Mouse (Mus musculus): ENCODE results near the gene Tspan32. TPM values are rescaled to one million over a fixed set of nuclear protein-coding genes. Genes with fewer than 3 reads are reported as not detected.
A peak's percentile ranks its signal among the peaks of the same experiment; 100 is the strongest.

The Tspan32 gene
- polyA plus RNA-seq (2016; fragmentation: Nextera tagmentation; extraction: Ambion mirVana) = 6.0 and 6.8 TPM in 2 replicates

GRCm38 (mm10) chr7:143004727-143005343, at the start of gene Tspan32:
Tspan32 (plus strand) TSS chr7:143005046.
- 82% methylated on average over 4 of the region's 4 CpGs for WGBS
- Histone ChIP-seq H3K4me3 (peak within 1 kb of the TSS; percentile 23), H3K27ac (peak within 1 kb of the TSS; percentile 71)

GRCm38 (mm10) chr7:142956018-142956417, 48.8 kb upstream of the Tspan32 start:
- no peak overlapping the region for H3K27ac ChIP-seq
- H3K4me3 ChIP-seq = no peak overlapping the region
- H3K9me3 ChIP-seq = no peaks in the 10 kb centered on the region
- DNase-seq (ENCODE audit: extremely low spot score, low spot score) = no peak
- H3K27me3 ChIP-seq (ENCODE audit: poor library complexity, severe bottlenecking) = peaks cover 2% of the 10 kb centered on the region; the same call in 1 of the 2 replicates
- no peaks in the 10 kb centered on the region for H3K36me3 ChIP-seq (replicated peaks)
- WGBS = 77% methylated on average over 2 of the region's 2 CpGs
- H3K4me1 ChIP-seq = no peaks in the 10 kb centered on the region

More at GRCm38 (mm10) chr7:143004727-143005343, at the start of gene Tspan32:
- Histone ChIP-seq H3K9me3 (no peaks in the 10 kb centered on the region), H3K27me3 (ENCODE audit: poor library complexity, severe bottlenecking) (no peaks in the 10 kb centered on the region), H3K36me3 (replicated peaks) (no peaks in the 10 kb centered on the region), H3K4me1 (peaks cover 26% of the 10 kb centered on the region)
- DNase-seq (ENCODE audit: extremely low spot score, low spot score) = no peak

GRCm38 (mm10) chr7:142958817-142959216, 46.0 kb upstream of the Tspan32 start:
- H3K4me1 ChIP-seq = peaks cover 3% of the 10 kb centered on the region
- no peaks in the 10 kb centered on the region for H3K36me3 ChIP-seq (replicated peaks)
- no peak for DNase-seq (ENCODE audit: extremely low spot score, low spot score)
- H3K4me3 ChIP-seq = no peak overlapping the region
- no peaks in the 10 kb centered on the region for H3K9me3 ChIP-seq
- WGBS = 92% methylated on average over 1 of the region's 1 CpGs
- peaks cover 28% of the 10 kb centered on the region for H3K27me3 ChIP-seq (ENCODE audit: poor library complexity, severe bottlenecking)
- H3K27ac ChIP-seq = no peak overlapping the region

GRCm38 (mm10) chr7:142959752-142960151, 45.1 kb upstream of the Tspan32 start:
- no peak for DNase-seq (ENCODE audit: extremely low spot score, low spot score)
- peaks cover 38% of the 10 kb centered on the region for H3K27me3 ChIP-seq (ENCODE audit: poor library complexity, severe bottlenecking)
- H3K4me1 ChIP-seq = peaks cover 12% of the 10 kb centered on the region
- no peak overlapping the region for H3K4me3 ChIP-seq
- H3K27ac ChIP-seq = no peak overlapping the region
- WGBS = 79% methylated on average over 4 of the region's 4 CpGs
- H3K9me3 ChIP-seq = no peaks in the 10 kb centered on the region
- H3K36me3 ChIP-seq (replicated peaks) = no peaks in the 10 kb centered on the region

GRCm38 (mm10) chr7:142967414-142967883, 37.4 kb upstream of the Tspan32 start:
- peaks cover 98% of the 10 kb centered on the region for H3K27me3 ChIP-seq (ENCODE audit: poor library complexity, severe bottlenecking)
- 0% methylated on average over 36 of the region's 36 CpGs for WGBS
- H3K27ac ChIP-seq = no peak overlapping the region
- no peaks in the 10 kb centered on the region for H3K36me3 ChIP-seq (replicated peaks)
- no peaks in the 10 kb centered on the region for H3K9me3 ChIP-seq
- H3K4me3 ChIP-seq = peak overlapping the region; percentile 57
- H3K4me1 ChIP-seq = peaks cover 40% of the 10 kb centered on the region
- peak; percentile 29 for DNase-seq (ENCODE audit: extremely low spot score, low spot score)

- H3K4me3 ChIP-seq = peak overlapping the region; percentile 57
- under 1% methylated on average over 90 of the region's 90 CpGs for WGBS
- H3K36me3 ChIP-seq (replicated peaks) = no peaks in the 10 kb centered on the region
- peak overlapping the region; percentile 56; the same call in 1 of the 2 replicates for H3K27ac ChIP-seq
- H3K9me3 ChIP-seq = no peaks in the 10 kb centered on the region
- peaks cover 95% of the 10 kb centered on the region for H3K27me3 ChIP-seq (ENCODE audit: poor library complexity, severe bottlenecking)
- H3K4me1 ChIP-seq = peaks cover 40% of the 10 kb centered on the region
- peak; percentile 70 for DNase-seq (ENCODE audit: extremely low spot score, low spot score)
Measured at GRCm38 (mm10) chr7:142967884-142968808, 36.7 kb upstream of the Tspan32 start.

GRCm38 (mm10) chr7:142968809-142969511, 35.9 kb upstream of the Tspan32 start, which contains the start of gene Ascl2:
Ascl2 (minus strand) TSS chr7:142969264.
- Histone ChIP-seq H3K36me3 (replicated peaks) (no peaks in the 10 kb centered on the region), H3K27ac (peak within 1 kb of the TSS; percentile 30; the same call in 1 of the 2 replicates), H3K9me3 (no peaks in the 10 kb centered on the region), H3K27me3 (ENCODE audit: poor library complexity, severe bottlenecking) (peaks cover 87% of the 10 kb centered on the region), H3K4me3 (peak within 1 kb of the TSS; percentile 57), H3K4me1 (peaks cover 35% of the 10 kb centered on the region)
- peak; percentile 31 for DNase-seq (ENCODE audit: extremely low spot score, low spot score)
- under 1% methylated on average over 51 of the region's 51 CpGs for WGBS

GRCm38 (mm10) chr7:142981908-142982307, 22.9 kb upstream of the Tspan32 start:
- no peaks in the 10 kb centered on the region for H3K36me3 ChIP-seq (replicated peaks)
- no peak for DNase-seq (ENCODE audit: extremely low spot score, low spot score)
- WGBS = 80% methylated on average over 4 of the region's 4 CpGs
- no peaks in the 10 kb centered on the region for H3K27me3 ChIP-seq (ENCODE audit: poor library complexity, severe bottlenecking)
- H3K9me3 ChIP-seq = no peaks in the 10 kb centered on the region
- H3K27ac ChIP-seq = no peak overlapping the region
- H3K4me1 ChIP-seq = peaks cover 7% of the 10 kb centered on the region; the same call in 1 of the 2 replicates
- H3K4me3 ChIP-seq = no peak overlapping the region

- H3K36me3 ChIP-seq (replicated peaks) = no peaks in the 10 kb centered on the region
- H3K4me1 ChIP-seq = peaks cover 12% of the 10 kb centered on the region; the same call in 1 of the 2 replicates
- no peak overlapping the region for H3K27ac ChIP-seq
- 95% methylated on average over 4 of the region's 4 CpGs for WGBS
- H3K4me3 ChIP-seq = no peak overlapping the region
- H3K9me3 ChIP-seq = no peaks in the 10 kb centered on the region
- H3K27me3 ChIP-seq (ENCODE audit: poor library complexity, severe bottlenecking) = no peaks in the 10 kb centered on the region
- DNase-seq (ENCODE audit: extremely low spot score, low spot score) = no peak
Measured at GRCm38 (mm10) chr7:142985146-142985545, 19.7 kb upstream of the Tspan32 start.

GRCm38 (mm10) chr7:142987718-142988117, 17.1 kb upstream of the Tspan32 start:
- DNase-seq (ENCODE audit: extremely low spot score, low spot score) = no peak
- 91% methylated on average over 3 of the region's 3 CpGs for WGBS
- no peaks in the 10 kb centered on the region for H3K9me3 ChIP-seq

GRCm38 (mm10) chr7:142995004-142995403, 9.8 kb upstream of the Tspan32 start:
- H3K27ac ChIP-seq = no peak overlapping the region
- no peaks in the 10 kb centered on the region for H3K9me3 ChIP-seq
- no peaks in the 10 kb centered on the region for H3K36me3 ChIP-seq (replicated peaks)
- H3K4me1 ChIP-seq = peaks cover 5% of the 10 kb centered on the region; the same call in 1 of the 2 replicates
- no peak overlapping the region for H3K4me3 ChIP-seq
- no peak for DNase-seq (ENCODE audit: extremely low spot score, low spot score)
- no peaks in the 10 kb centered on the region for H3K27me3 ChIP-seq (ENCODE audit: poor library complexity, severe bottlenecking)

More at GRCm38 (mm10) chr7:142987718-142988117, 17.1 kb upstream of the Tspan32 start:
- H3K4me3 ChIP-seq = no peak overlapping the region
- H3K27me3 ChIP-seq (ENCODE audit: poor library complexity, severe bottlenecking) = no peaks in the 10 kb centered on the region
- no peaks in the 10 kb centered on the region for H3K36me3 ChIP-seq (replicated peaks)
- H3K4me1 ChIP-seq = peaks cover 13% of the 10 kb centered on the region; the same call in 1 of the 2 replicates
- no peak overlapping the region for H3K27ac ChIP-seq

Data from forebrain, embryonic 10.5 days (tissue).